Mouse (Mus musculus): ENCODE measurements around the gene Olfr576.

GRCm38 (mm10) chr7:102919632-102920031 lies 42.8 kb upstream of the Olfr576 start:
- no peak for TF ChIP-seq MAX (IDR thresholded peaks at IDR 0.05; ENCODE audit: low read depth)
- TF ChIP-seq USF1 (IDR thresholded peaks at IDR 0.05; ENCODE audit: low read depth), result no peak
- TF ChIP-seq POLR2A (IDR thresholded peaks at IDR 0.05; ENCODE audit: insufficient read length, low read depth), result no peak
- TF ChIP-seq POLR2AphosphoS2 (IDR thresholded peaks at IDR 0.05; ENCODE audit: insufficient read length, low read depth), result no peak
- TF ChIP-seq E2F4 (IDR thresholded peaks at IDR 0.05; ENCODE audit: insufficient read depth), result no peak
- no peak for TF ChIP-seq CEBPB (IDR thresholded peaks at IDR 0.05; ENCODE audit: insufficient read depth, poor library complexity, severe bottlenecking)
- TF ChIP-seq MYOD1 (IDR thresholded peaks at IDR 0.05; ENCODE audit: control insufficient read depth in 1 of 3, insufficient read length in 2 of 3, low read depth in 2 of 3), result no peak
- TF ChIP-seq TCF12 (IDR thresholded peaks at IDR 0.05; ENCODE audit: insufficient read depth, poor library complexity, severe bottlenecking), result no peak
- TF ChIP-seq MYOG (IDR thresholded peaks at IDR 0.05; ENCODE audit: control insufficient read depth in 1 of 3, insufficient read depth in 1 of 3, insufficient read length in 2 of 3, low read depth in 2 of 3), result no peak
- TF ChIP-seq TCF3 (IDR thresholded peaks at IDR 0.05; ENCODE audit: insufficient read length, low read depth), result no peak
- no peak for TF ChIP-seq REST (IDR thresholded peaks at IDR 0.05; ENCODE audit: insufficient read depth, insufficient read length)
